Mouse (Mus musculus): ENCODE results near the gene Kncn.
A peak's percentile ranks its signal among the peaks of the same experiment; 100 is the strongest.

The Kncn gene

GRCm38 (mm10) chr4:115937061-115937976 lies 53.1 kb downstream of the Kncn start:
- no peak for DNase-seq

- DNase-seq = peak; percentile 48 to 82
Observed at GRCm38 (mm10) chr4:115938276-115939160, 54.3 kb downstream of the Kncn start.

Data from cerebellum, postnatal 25 days (tissue).